Mouse (Mus musculus) liver, embryonic 14.5 days (tissue): ENCODE results near the gene Gramd1b. TPM values are rescaled to one million over a fixed set of nuclear protein-coding genes. Genes with fewer than 3 reads are reported as not detected.

ENCODE experiments used
- ATAC-seq: fragments of 200-750 bp; cut with Nextera tagmentation; 2 replicates; pipeline ENCODE4 v1.8.0; 2017; ENCODE audit warnings: moderate number of reproducible peaks, mild to moderate bottlenecking, moderate library complexity; ENCODE audit not compliant: insufficient read depth
- DNase-seq, 3 experiments: peaks; one replicate each; pipeline ENCODE4 v3.0.0-alpha.2; 2012 to 2013; ENCODE audit warnings: low read depth in 3 of 3, low spot score in 3 of 3
- H3K27ac ChIP-seq: fragments of 300-500 bp; sonication (generic); 2 replicates; pipeline ENCODE4 v1.5.1; 2014; ENCODE audit warnings: moderate library complexity, mild to moderate bottlenecking, control low read depth, inconsistent platforms
- H3K27me3 ChIP-seq: fragments of 300-500 bp; sonication (generic); 2 replicates; pipeline ENCODE4 v1.6.1; 2014; ENCODE audit warnings: mild to moderate bottlenecking, low read length, moderate library complexity; ENCODE audit not compliant: control insufficient read depth, insufficient read depth
- H3K36me3 ChIP-seq: fragments of 300-500 bp; sonication (generic); replicated peaks from 2 replicates; pipeline ENCODE4 v1.6.1; 2014; ENCODE audit warnings: low read depth; ENCODE audit not compliant: control insufficient read depth, insufficient read depth
- H3K4me1 ChIP-seq, 2 experiments: fragments of 200-500 bp in 1 of 2; fragments of 300-500 bp in 1 of 2; sonication (generic) in 1 of 2; replicated peaks; 2 replicates each; pipeline ENCODE4 v1.6.1; 2012 to 2014; ENCODE audit warnings: antibody characterized with exemption in 1 of 2, inconsistent platforms in 1 of 2, low read length in 1 of 2; ENCODE audit not compliant: control insufficient read depth in 2 of 2, insufficient read depth in 2 of 2
- H3K4me2 ChIP-seq: fragments of 300-500 bp; sonication (generic); 2 replicates; pipeline ENCODE4 v1.6.1; 2014; ENCODE audit warnings: low read depth, mild to moderate bottlenecking, control low read depth, moderate library complexity
- H3K4me3 ChIP-seq, 2 experiments: fragments of 200-500 bp in 1 of 2; fragments of 300-500 bp in 1 of 2; sonication (generic) in 1 of 2; 2 replicates each; pipeline ENCODE4 v1.5.1; 2012 to 2014; ENCODE audit warnings: low read depth in 2 of 2, low read length in 2 of 2, mild to moderate bottlenecking in 2 of 2, control low read depth in 1 of 2, inconsistent platforms in 1 of 2, moderate library complexity in 1 of 2; ENCODE audit not compliant: insufficient read depth in 1 of 2
- H3K9ac ChIP-seq: fragments of 300-500 bp; sonication (generic); replicated peaks from 2 replicates; pipeline ENCODE4 v1.6.1; 2014; ENCODE audit warnings: mild to moderate bottlenecking, control low read depth, moderate library complexity
- H3K9me3 ChIP-seq: fragments of 300-500 bp; sonication (generic); 2 replicates; pipeline ENCODE4 v1.6.1; 2016; ENCODE audit warnings: low read length, mixed read lengths; ENCODE audit not compliant: control insufficient read depth
- CTCF ChIP-seq: IDR thresholded peaks from 2 replicates; pipeline ENCODE4 v1.5.1; 2016; ENCODE audit warnings: antibody characterized with exemption, low read depth, control low read depth
- EP300 ChIP-seq: IDR thresholded peaks from 2 replicates; pipeline ENCODE4 v1.6.1; 2016; ENCODE audit warnings: antibody characterized with exemption, low read depth
- WGBS: fragments of 180-500 bp; shearing (Covaris S2); extraction: QIAGEN DNeasy Blood & Tissue Kit; methylation state at CpG from one replicate; pipeline ENCODE4 v1.1.7; 2014; ENCODE audit not compliant: insufficient replicate concordance; 5-methylcytosine and 5-hydroxymethylcytosine counted together
- polyA plus RNA-seq, 2 experiments: library from polyadenylated mRNA; depleted of rRNA in 1 of 2; stranded (reverse) in 1 of 2; unstranded in 1 of 2; fragments of >200 nt; fragmentation: Nextera tagmentation in 1 of 2; extraction: Ambion mirVana in 1 of 2; gene quantifications; 2 replicates each; pipeline versions ENCODE4 v1.2.1 to v1.2.3; 2012 to 2014

The Gramd1b gene
- polyA plus RNA-seq, 2 experiments, result 0.71 to 1.0 TPM

GRCm38 (mm10) chr9:40571280-40571679, 40.1 kb upstream of the Gramd1b start:
- no peaks in the 10 kb centered on the region for H3K27me3 ChIP-seq
- DNase-seq (no peak), ATAC-seq (no peak)
- WGBS, result 34% methylated on average over 2 of the region's 2 CpGs
- no peaks in the 10 kb centered on the region for H3K9me3 ChIP-seq
- H3K9ac ChIP-seq, result no peak overlapping the region
- no peaks in the 10 kb centered on the region for H3K36me3 ChIP-seq
- H3K4me1 ChIP-seq, result peaks cover 0 to 5% of the 10 kb centered on the region in 2 experiments; a peak in 1 of 4 replicates
- TF ChIP-seq EP300 (no peak), CTCF (no peak)
- H3K27ac ChIP-seq, result no peak overlapping the region
- no peak overlapping the region for H3K4me3 ChIP-seq
- H3K4me2 ChIP-seq, result no peak overlapping the region

- no peaks in the 10 kb centered on the region for H3K4me1 ChIP-seq
- ATAC-seq (no peak), DNase-seq (no peak)
- no peak overlapping the region for H3K27ac ChIP-seq
- no peak overlapping the region for H3K4me2 ChIP-seq
- no peaks in the 10 kb centered on the region for H3K27me3 ChIP-seq
- no peak for TF ChIP-seq EP300
- TF ChIP-seq CTCF, result no peak
- no peaks in the 10 kb centered on the region for H3K9me3 ChIP-seq
- 67% methylated on average over 8 of the region's 8 CpGs for WGBS
- no peak overlapping the region for H3K9ac ChIP-seq
- no peak overlapping the region for H3K4me3 ChIP-seq
- no peaks in the 10 kb centered on the region for H3K36me3 ChIP-seq
Observed at GRCm38 (mm10) chr9:40568070-40568469, 36.9 kb upstream of the Gramd1b start.

DNA sequence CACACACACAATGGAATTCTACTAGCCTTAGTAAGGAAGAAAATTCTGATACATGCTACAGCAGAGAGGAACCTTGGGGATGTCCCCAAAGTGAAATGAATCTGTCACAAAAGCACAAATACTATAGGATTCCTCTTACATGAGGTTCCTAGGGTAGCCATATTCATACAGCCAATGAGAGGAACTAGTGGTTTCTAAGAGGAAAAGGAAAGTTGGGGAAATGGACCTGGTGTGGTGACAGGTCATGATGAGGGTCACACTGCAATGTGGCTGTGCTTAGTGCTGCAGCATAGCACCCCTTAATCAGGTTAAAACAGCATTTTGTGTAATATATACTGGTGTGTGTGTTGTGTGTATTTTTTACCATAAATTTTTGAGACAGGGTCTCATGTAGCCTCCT, 32.6 kb upstream of the Gramd1b start:
- Histone ChIP-seq H3K9me3 (no peaks in the 10 kb centered on the region), H3K4me2 (no peak overlapping the region), H3K27ac (no peak overlapping the region), H3K4me1 (no peaks in the 10 kb centered on the region), H3K4me3 (no peak overlapping the region), H3K27me3 (no peaks in the 10 kb centered on the region), H3K36me3 (no peaks in the 10 kb centered on the region), H3K9ac (no peak overlapping the region)
- TF ChIP-seq EP300, result no peak
- no peak for TF ChIP-seq CTCF
- DNase-seq (no peak), ATAC-seq (no peak)

DNA sequence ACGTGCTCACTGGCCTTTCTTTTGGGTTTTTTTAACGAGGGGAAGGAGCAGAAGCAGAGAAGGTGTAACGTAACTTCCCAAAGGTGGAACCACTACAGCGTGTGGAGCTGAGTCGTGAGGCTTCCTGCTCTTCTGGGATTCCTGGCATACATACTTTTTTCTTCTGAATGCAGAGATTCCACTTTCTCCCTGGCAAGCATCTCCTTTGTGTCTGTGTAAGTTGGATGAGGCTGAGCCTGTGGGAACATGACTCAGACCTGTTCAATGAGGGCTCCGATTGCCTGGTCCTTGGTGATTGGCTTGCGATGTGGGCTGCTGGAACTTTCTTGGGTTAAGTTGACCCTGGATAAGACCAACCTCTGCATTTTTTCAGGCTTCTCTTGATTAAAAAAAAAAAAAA, 28.5 kb upstream of the Gramd1b start:
- Histone ChIP-seq H3K4me3 (no peak overlapping the region), H3K4me2 (no peak overlapping the region), H3K27ac (no peak overlapping the region), H3K9me3 (no peaks in the 10 kb centered on the region), H3K4me1 (no peaks in the 10 kb centered on the region), H3K27me3 (no peaks in the 10 kb centered on the region), H3K36me3 (no peaks in the 10 kb centered on the region), H3K9ac (no peak overlapping the region)
- DNase-seq, result no peak
- TF ChIP-seq EP300 (no peak), CTCF (no peak)
- no peak for ATAC-seq
- 68% methylated on average over 7 of the region's 7 CpGs for WGBS

- DNase-seq, result no peak
- no peaks in the 10 kb centered on the region for H3K4me1 ChIP-seq
- no peak for ATAC-seq
- H3K36me3 ChIP-seq, result no peaks in the 10 kb centered on the region
- no peak overlapping the region for H3K4me3 ChIP-seq
- H3K9me3 ChIP-seq, result no peaks in the 10 kb centered on the region
- no peaks in the 10 kb centered on the region for H3K27me3 ChIP-seq
- H3K27ac ChIP-seq, result no peak overlapping the region
- no peak overlapping the region for H3K9ac ChIP-seq
- WGBS, result 53% methylated on average over 5 of the region's 5 CpGs
- TF ChIP-seq CTCF (no peak), EP300 (no peak)
- no peak overlapping the region for H3K4me2 ChIP-seq
Observed at GRCm38 (mm10) chr9:40557796-40558195, 26.6 kb upstream of the Gramd1b start.
